Mouse (Mus musculus) ES-E14 (cell line): ENCODE measurements at regions not wholly inside any gene's neighbourhood (a gene's known extent, or its start where the extent isn't known, plus 50 kb on each side); places are given as distances from the start of the nearest gene placed in this dataset.

ENCODE experiments used
- HCFC1 ChIP-seq: IDR thresholded peaks from 2 replicates; pipeline ENCODE4 v1.6.1; 2012; ENCODE audit warnings: low read length, inconsistent platforms, borderline replicate concordance; ENCODE audit not compliant: insufficient read depth
- ZNF384 ChIP-seq: IDR thresholded peaks from 2 replicates; pipeline ENCODE4 v1.6.1; 2012; ENCODE audit warnings: low read depth, low read length, inconsistent platforms

GRCm38 (mm10) chr4:54648254-54648653 lies 296.6 kb upstream of the Zfp462 start:
- TF ChIP-seq ZNF384 (no peak), HCFC1 (no peak)
